Comparison of ENCODE assay signal across 9 mouse cellular contexts in the genomic region with DNA sequence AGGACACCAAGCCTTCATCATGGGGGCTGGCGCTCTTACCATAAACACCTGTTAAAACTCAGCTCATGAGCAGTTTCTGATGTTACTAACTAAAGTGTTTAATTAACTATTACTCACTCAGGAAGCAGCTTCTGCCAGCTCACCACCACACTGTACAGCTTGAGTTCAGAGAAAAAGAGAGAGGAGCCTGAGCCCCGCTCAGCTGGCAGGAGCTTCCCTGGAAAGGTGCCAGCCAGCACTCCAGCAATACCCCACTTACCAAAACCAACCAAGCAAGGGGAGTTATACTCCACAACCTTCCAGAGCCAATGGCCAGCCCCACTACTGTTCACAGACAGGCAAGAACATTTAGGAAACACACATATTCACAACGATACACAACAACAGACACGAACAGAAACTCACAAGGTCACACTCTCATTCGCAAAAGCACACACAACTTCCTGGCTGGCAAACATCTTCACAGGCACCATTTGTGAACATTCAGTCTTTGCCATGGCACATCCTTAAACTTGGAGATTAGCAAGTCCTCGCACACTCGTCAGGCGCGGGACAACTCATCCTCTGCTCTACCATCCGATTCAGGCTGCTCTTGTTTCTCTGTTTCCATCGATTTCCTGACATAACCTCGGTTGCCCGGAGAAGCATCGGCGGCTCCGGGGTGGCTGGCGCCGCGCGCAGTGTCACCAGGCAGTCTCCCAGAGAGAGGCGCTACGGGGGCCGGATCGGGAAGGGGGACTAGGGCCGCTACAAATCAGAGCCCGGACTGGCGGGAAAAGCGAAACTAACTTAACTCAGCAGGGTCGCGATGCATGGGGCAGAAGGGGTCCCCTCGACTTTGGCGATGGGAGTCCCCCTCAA. TPM values are rescaled to one million over a fixed set of nuclear protein-coding genes. Genes with fewer than 3 reads are reported as not detected.
DNase-seq lines count a peak whose midpoint lies in the region; ATAC-seq lines count a peak whose summit lies in the region.
"Had no signal": no experiment of that assay in that cellular context is flagged by ENCODE, and none has a peak within 500 bp of the region (broad histone marks: within the 10 kb centered on the region; RNA-seq: fewer than 3 reads in every experiment).

No protein-coding gene starts in this region.

- intact Hi-C loops in heart, postnatal 14 days (cut with DNase I): loop anchor here (2.0 to 5.0 kb wide), 2 partner anchors 37 to 65 kb away; no protein-coding TSS in a partner anchor

- peaks cover 45% of the 10 kb centered on the region for H3K4me1 ChIP-seq in embryonic facial prominence, embryonic 15.5 days

- DNase-seq in 3T3-L1 (ENCODE audit: low read depth, low spot score) (peak; percentile 53), NIH3T3 (ENCODE audit: low read depth) (peak; percentile 65)
- peak; percentile 67 to 72 for DNase-seq in heart, postnatal 14 days
- DNase-seq in layer of hippocampus, adult 11-12 months (ENCODE audit: low spot score): peak; percentile 65
- peak; percentile 55 to 58 for DNase-seq in lung, adult 18-20 months
- DNase-seq in retina, postnatal 1 day: peak; percentile 72

- peak overlapping the region; percentile 82 for H3K27ac ChIP-seq in embryonic facial prominence, embryonic 15.5 days (replicated peaks)

- peak overlapping the region; percentile 67 for H3K4me3 ChIP-seq in embryonic facial prominence, embryonic 15.5 days (replicated peaks)

- no peaks in the 10 kb centered on the region for H3K36me3 ChIP-seq in embryonic facial prominence, embryonic 15.5 days

- peak overlapping the region; percentile 92 for H3K4me2 ChIP-seq in embryonic facial prominence, embryonic 15.5 days (replicated peaks)

- no peak for ATAC-seq in embryonic facial prominence, embryonic 15.5 days (ENCODE audit: insufficient number of reproducible peaks, low FRiP score, low TSS enrichment, low read depth)
- no peak for ATAC-seq in activated CD4-positive, CD25-positive, alpha-beta regulatory T cell, adult 4 months

- H3K27me3 ChIP-seq in embryonic facial prominence, embryonic 15.5 days: peaks cover 8% of the 10 kb centered on the region

- H3K9ac ChIP-seq in embryonic facial prominence, embryonic 15.5 days: peak overlapping the region; percentile 75

- no peaks in the 10 kb centered on the region for H3K9me3 ChIP-seq in embryonic facial prominence, embryonic 15.5 days (replicated peaks)

- 3% methylated on average over 32 of the region's 32 CpGs for WGBS in embryonic facial prominence, embryonic 15.5 days

RNA-seq across cellular contexts. Expression of a gene that starts 1.0 kb away (rescaled TPM):
- polyA plus RNA-seq in embryonic facial prominence, embryonic 15.5 days (2015; fragmentation: Nextera tagmentation; extraction: Ambion mirVana): 17.5 and 18.2 TPM in 2 replicates
- total RNA-seq in heart, postnatal 14 days (2021): 10 to 100 TPM; 44.8 to 49.3 TPM
- polyA plus RNA-seq in activated CD4-positive, CD25-positive, alpha-beta regulatory T cell, adult 4 months (2017; shearing (Covaris generic)): 1 to 10 TPM; 4.0 to 6.3 TPM
- total RNA-seq: common myeloid progenitor, adult 5-6 weeks had no signal

RNA-seq across cellular contexts. Expression of a gene that starts 55.0 kb away (rescaled TPM):
- 12.1 and 12.2 TPM in 2 replicates for polyA plus RNA-seq in embryonic facial prominence, embryonic 15.5 days (2015; fragmentation: Nextera tagmentation; extraction: Ambion mirVana)
- total RNA-seq in heart, postnatal 14 days (2021): 10 to 100 TPM; 41.0 to 45.9 TPM
- 1 to 10 TPM; 5.3 to 5.4 TPM for polyA plus RNA-seq in activated CD4-positive, CD25-positive, alpha-beta regulatory T cell, adult 4 months (2017; shearing (Covaris generic))
